Mouse (Mus musculus): Measurements from ENCODE around the gene Nrp2. TPM values are rescaled to one million over a fixed set of nuclear protein-coding genes. Genes with fewer than 3 reads are reported as not detected.
A peak's percentile ranks its signal among the peaks of the same experiment; 100 is the strongest.

Nrp2 gene
- total RNA-seq, 2 experiments from 2014 or later = 41.9 to 56.8 TPM

DNA sequence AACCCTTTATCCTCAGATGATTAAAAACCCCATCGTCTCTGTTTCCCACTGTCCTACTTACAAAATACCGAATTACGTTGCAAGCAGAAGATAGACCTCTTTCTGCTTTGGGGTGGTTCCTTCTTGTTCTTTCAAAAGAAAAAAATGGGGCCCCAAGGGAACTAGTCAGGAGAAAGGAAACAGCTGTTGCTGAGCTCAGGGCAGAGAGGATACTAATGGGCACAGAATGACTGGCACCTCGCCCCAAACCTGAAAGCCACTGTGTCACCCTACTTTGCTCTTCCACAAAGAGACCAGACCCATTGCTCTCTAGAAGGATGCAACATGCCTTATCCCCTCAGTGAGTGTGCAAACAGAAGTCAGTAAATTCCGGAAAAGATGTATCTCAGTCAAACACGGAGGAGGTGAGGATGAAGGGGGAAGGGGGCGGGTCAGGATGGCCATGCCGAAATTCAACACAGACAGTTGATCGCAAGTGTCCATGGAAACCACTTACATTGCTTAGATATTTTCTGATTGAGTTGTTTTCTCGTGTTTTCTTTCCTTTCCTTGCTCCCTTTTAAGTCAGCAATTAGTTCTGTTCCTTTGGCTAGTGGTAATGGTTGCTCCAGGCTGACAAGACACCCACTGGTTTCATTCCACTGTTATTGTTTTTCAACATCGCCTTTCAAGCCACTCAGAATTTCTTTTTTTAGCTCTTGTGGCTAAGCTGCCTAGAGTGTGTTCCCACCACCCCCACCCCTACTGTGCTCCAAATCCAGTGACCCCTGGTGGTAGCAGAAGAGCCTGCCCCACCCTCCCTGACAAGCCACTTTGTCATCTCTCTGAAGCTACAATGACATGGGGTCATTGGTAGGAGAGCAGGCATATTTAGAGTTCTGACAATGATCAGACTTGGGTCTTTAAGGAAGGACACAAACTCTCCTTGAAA lies 71.5 kb downstream of the Nrp2 start:
- DNase-seq = no peak
- intact Hi-C loops (cut with DNase I) = loop anchor here (5.0 kb wide), 2 partner anchors 52 to 1597 kb away; no protein-coding TSS in a partner anchor

DNA sequence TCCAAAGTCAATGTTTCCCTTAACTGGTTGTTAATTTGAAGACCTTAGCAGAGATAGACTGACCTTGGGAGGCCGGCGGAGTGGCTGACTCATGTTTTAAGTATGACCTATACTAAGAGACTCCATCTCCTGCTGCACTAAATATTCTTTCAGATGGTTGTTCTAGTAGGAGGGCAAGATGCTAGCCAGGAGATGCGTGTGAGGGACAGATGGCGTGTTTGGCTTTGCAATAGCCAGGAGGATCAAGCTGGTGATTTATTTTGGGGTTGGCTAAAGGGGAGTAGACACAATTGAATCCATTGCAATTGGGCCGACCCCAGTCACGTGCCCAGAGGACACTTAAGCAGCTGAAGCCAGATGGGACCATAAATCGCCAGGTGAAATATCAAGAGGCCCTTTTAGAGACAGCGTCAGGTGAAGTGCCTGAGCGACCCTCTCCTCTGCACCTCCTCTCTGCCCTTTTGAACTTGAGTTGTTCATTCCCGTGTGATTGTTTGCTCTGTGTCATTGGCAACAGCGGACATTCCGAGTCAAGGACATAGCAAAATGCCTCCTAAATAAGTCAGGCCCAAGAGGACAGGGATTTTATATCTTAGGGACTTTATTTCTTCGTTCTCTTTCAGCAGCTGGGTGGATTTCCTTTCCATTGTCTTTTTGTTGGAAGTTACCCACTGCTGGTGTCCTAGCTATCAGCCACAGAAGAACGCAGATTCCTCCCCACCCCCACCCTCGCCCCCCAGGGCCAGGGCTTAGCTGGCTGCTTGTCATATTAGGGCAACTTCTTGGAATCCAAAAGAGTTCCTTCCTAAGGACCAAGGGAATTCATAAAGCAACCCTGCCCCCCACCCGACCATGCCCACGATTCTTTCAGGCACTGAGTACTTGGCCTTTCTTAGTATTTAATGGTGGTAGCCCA lies 74.5 kb downstream of the Nrp2 start:
- DNase-seq = no peak
- intact Hi-C loops (cut with DNase I) = loop anchor here (5.0 kb wide), 1 partner anchor 1600 kb away; no protein-coding TSS in a partner anchor

DNA sequence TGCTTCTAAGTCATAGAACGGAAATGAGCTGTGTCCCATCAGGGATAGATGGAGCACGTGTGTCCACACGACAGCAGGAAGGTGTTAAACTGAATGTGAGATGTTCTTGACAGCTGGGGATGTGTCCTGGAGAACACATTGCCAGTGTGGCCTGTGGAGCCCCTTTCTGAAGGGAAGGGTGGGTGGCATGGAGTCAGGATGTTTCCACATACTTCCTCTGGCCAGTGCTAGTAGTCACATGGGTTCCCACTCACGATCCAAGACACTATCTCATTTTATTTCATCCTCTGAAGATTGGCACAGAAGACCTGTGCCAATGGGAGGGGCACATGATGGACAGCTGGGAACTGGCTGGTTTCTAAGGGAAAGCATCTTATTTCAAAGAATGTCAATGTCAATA lies 75.8 kb downstream of the Nrp2 start:
- intact Hi-C loops (cut with DNase I) = loop anchor here (5.0 kb wide), 1 partner anchor 1602 kb away; no protein-coding TSS in a partner anchor
- DNase-seq = no peak

DNA sequence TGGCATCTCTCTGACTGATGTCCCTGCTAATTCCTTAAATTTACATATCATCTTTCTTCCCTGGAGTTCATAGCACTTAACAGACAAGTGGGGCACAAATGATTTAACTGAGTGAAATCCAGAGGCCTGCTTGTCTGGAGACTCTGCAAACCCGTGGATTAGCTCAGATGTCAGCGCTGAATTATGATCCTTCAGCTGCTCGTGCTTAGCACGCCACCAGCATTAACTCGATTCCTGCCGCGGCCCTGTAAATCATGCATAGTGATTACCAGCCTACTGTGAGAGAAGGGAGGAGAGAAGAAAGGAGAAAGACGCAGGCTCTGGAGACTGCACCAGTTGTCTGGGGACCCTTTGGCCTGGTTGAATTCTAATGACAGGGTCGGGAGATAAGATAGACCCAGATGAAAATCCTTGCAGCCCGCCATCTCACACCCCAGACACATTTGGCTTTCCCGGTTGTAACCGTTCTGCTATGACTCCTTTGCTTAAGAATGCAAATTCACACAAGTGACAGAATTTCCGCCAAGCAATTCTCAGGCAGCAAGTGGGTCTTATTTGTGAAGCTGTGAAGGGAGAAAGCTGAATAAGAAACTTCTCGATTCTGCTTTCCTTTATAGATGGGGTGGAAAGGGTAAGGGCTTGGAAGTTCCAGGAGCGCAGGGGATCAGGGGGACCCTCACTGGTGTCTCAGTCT lies 77.1 kb downstream of the Nrp2 start:
- DNase-seq = peak in 1 of 2 experiments; percentile 32
- intact Hi-C loops (cut with DNase I) = no loop called here

DNA sequence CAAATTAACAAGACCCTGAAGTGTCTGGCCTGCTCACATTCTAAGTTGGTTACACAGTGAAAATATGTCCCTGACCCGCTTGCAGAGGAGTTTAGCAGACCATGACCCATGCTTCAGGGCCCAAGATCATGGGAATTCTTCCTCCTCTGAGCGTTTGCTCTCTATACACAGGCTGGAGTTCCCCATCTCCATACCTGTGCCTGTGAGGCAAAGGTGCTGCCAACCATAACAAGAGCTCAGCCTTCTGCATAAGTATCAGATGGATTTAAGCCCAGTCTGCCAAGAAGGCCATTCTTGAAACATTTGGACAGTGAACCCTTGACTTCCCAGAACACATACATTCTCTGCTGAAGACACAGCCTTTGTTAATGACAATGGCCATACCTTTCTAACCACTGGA lies 79.1 kb downstream of the Nrp2 start:
- no peak for DNase-seq
- intact Hi-C loops (cut with DNase I) = no loop called here

DNA sequence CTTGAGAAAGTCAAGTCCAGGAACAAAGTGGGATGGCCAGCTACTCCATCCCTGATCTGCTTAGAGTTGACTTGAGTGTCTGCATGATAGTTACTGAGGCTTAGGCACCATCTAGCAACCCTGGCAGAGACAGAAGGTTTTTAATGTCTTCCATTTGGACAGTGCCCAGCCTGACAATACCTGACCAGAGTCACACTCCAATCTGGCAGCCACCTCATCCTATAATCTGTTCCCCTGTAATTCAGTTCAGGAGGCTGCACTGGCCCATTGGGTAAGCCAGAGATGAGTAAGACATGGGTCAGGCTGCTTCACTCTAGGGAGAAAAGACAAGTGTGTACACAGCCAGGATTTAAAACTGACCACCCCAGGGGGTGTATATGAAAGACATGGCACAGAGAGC lies 79.5 kb downstream of the Nrp2 start:
- intact Hi-C loops (cut with DNase I) = no loop called here

DNA sequence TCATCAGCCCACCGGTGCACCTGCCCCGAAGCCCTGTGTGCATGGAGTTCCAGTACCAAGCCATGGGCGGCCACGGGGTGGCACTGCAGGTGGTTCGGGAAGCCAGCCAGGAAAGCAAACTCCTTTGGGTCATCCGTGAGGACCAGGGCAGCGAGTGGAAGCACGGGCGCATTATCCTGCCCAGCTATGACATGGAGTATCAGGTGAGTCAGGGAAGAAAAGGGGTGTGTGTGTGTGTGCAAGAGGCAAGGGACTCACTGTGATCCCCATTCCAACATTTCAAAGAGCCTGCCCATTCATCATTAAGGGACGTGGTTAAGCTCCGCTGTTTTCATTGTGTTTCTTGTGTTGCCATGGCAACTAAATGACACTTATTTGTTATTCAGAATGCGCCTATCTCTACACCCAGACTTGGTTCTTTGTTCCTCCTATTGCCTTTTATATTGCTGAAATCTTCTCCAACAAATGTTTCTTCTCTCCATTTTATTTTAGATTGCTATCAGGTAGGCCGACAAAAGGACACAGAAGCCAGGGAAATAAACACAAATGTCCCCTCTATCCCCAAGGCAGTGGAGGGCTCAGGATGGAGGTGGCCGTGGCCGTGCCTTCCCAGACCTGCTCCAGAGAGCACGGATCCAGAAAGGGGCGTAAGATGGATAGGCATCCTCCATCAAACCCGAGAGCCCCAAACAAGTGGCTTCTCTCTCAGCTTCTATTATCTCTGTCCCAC lies 80.4 kb downstream of the Nrp2 start:
- no peak for DNase-seq
- intact Hi-C loops (cut with DNase I) = no loop called here

More for the DNA sequence above, 79.5 kb downstream of the Nrp2 start:
- no peak for DNase-seq

DNA sequence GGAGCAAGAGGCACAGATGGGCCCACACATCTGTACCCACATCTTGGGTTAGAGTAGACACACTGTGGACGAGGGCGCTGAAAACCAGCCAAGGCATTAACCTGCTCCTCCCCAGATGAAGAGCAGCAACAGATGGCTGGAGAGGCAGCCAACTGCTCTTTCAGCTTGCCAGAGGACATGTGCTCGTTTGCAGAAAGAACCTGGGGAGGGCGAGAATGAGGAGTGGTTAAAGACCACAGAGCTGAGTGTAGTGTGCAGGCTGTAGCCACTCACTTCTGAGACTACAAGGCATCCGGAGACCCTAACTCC lies 81.0 kb downstream of the Nrp2 start:
- intact Hi-C loops (cut with DNase I) = no loop called here
- DNase-seq = peak in 1 of 2 experiments; percentile 28

DNA sequence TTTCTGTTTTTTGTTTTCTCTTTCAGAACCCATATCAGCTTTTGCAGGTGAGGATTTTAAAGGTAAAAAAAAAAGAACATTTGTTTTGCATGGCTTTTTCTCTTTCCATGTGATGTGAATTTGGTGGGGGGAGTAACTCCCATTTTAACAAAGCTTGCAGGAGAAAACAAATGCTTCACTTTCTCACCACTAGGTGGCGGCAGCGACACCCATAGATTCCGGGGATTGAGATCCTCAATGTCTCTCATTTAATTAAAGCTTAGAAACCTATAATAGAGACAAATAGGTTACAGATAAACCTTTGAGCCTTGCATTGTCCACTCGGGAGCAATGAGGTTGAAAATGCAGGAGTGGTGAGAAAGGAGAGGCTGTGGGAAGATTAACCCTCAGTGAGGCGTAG lies 83.2 kb downstream of the Nrp2 start:
- DNase-seq = peak; percentile 67 to 80
- intact Hi-C loops (cut with DNase I) = loop anchor here (2.0 to 5.0 kb wide), 2 partner anchors 141 to 179 kb away; no protein-coding TSS in a partner anchor

DNA sequence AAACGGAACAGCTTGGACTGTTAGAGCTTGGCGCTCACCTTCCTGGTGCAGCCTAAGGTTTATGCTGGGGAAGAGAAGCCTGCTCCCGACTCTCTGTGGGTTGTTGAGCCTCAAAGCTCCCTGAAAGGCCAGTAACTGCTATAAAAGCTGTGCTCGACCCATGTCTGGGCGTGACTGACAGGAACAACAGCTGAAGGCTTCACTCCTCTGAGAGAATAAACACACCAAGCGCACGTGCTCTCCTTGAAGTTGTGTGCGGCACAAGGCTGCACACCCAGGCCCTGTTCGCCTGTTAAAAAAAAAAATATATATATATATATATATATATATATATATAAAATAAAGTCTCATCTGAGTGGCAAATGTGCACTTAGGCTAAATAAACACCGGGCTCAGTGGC lies 84.5 kb downstream of the Nrp2 start:
- intact Hi-C loops (cut with DNase I) = loop anchor here (2.0 to 5.0 kb wide), 2 partner anchors 140 to 177 kb away; no protein-coding TSS in a partner anchor
- no peak for DNase-seq

DNA sequence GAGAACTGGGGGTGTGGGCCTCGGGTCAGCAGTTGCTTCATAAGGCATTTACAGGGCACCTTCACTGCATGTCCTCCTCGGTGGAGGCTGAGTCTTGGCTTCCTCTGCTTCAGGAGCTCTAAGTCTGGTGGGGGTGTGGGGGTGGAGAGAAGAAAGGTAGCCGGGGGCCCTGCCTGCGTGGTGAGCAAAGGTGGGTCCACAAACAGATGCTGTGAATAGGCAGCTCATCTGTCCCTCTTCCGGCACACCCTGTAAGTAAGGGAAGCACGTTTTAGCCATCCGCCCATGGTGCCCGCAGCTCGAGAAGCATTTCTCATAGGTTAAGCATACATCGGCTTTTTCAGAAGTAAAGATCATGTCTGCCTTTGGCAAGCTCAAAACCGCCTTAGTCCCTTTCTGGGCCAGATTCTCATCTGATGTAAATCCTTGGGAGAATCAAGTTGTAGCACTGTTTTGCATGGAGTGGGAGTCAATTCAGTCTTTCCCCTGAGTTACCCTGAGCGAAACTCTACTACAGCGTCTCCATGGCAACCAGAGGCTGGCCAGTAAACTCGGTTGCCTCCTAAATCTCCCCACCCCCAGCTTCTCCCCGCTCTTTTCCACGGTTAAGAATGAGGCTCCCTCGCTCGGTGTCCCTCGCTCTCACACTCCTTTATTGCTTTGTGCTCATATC lies 91.3 kb downstream of the Nrp2 start:
- intact Hi-C loops (cut with DNase I) = no loop called here
- peak in 1 of 2 experiments; percentile 26 for DNase-seq

DNA sequence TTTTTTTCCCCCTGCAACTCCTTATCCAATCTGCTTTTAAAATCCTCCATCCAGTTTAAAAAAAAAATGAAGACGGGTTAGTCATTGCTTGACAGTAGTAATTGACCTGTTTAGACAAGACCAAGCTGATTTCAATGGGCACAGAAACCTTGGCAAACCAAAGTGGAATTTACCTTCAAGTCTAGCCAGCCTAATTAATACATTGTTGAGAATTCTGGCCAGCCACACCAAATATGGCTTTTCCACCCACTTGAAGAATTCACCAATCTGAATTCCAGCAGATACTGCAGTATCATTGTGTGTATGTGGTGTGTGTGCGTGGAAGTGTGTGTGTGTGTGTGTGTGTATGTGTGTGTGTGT lies 91.8 kb downstream of the Nrp2 start:
- DNase-seq = no peak
- intact Hi-C loops (cut with DNase I) = no loop called here

DNA sequence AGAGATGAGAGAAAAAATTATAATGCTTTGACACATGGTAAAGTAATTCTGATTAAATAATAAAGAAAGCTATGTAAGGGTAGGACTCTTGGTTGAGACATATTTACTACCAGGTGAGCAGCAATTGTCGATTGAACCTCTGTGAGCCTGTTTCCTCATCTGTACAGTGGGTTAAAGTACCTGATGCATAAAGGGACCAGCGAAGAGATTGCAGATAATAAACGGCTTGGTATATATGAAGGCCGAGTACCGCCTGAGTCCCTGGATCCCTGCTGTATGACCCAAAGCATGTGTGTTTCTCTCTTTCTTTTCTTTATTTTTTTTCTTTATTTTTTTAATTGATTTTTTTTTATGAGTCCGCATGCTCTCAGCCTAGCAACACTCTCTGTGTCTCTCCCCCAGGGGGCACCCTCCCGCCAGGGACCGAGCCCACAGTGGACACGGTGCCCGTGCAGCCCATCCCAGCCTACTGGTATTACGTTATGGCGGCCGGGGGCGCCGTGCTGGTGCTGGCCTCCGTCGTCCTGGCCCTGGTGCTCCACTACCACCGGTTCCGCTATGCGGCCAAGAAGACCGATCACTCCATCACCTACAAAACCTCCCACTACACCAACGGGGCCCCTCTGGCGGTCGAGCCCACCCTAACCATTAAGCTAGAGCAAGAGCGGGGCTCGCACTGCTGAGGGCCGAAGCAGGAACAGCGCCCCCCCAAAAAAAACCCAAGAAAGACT lies 92.4 kb downstream of the Nrp2 start:
- DNase-seq = peak; percentile 57 to 71
- intact Hi-C loops (cut with DNase I) = no loop called here

DNA sequence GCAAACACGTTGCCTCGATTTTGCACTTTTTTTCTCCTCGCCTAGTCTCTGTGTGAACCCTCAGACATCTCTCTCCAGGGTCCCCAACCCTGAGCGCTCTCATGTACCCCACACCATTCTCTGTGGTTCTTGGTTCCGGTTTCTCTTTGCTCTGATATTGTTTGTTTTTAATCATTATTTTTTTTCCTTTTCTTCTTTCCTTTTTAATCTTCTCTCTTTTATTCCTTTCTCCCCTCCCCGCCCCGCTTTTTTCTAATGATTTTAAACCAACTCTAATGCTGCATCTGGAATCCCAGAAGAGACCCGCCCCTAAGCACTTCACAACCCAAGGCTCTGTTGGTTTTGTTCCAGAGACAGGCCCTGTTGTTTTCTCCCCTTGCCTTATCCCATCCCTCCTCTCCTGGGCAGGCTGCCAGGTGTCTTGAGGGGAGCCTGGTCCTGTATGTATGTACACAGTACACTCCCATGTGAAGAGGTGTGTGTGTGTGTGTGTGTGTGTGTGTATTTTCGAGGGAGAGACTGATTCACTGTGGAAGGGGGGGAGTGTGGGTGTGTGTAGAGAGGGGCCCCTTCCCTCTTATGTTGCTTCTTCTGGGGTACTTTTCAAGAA lies 93.1 kb downstream of the Nrp2 start:
- intact Hi-C loops (cut with DNase I) = no loop called here

DNA sequence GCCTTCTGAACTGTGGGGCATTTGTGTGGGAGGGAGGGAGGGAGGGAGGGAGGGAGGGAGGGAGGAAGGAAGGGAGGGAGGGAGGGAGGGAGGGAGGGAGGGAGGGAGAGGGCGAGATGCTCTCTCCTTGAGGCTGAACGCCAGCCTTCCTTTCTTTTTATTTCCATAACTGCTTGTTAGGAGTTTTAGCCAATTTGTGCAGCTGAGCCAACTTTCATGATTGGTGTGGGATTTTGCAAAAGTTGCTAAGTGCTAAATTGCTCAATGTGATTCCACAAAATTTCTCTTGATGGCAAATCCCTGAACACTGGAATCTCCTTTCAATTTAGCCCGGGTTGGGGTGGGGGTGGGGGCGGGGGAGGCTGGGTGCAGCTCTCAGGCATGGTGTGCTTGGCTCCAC lies 96.3 kb downstream of the Nrp2 start:
- intact Hi-C loops (cut with DNase I) = no loop called here
- DNase-seq = no peak

More for the DNA sequence above, 93.1 kb downstream of the Nrp2 start:
- DNase-seq = no peak

DNA sequence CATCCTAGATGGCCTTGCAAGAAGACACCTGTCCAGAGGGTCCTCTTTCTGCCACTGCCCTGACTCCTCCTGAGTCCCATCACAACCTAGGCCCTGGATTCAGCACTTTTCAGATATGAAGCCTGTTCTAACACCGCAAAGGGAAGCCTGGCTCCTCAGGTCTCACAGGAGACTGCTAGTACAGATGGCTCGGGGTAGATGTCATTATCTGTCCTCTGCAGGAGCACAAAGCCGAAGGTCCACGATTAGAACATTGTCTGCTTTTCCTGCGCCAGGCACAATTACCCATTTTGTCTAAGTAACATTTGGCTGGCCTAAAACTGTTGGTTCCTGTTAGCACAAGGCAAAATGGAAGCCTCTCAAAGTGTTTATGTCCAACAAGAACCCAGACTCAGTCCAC lies 97.3 kb downstream of the Nrp2 start:
- intact Hi-C loops (cut with DNase I) = no loop called here
- DNase-seq = no peak

DNA sequence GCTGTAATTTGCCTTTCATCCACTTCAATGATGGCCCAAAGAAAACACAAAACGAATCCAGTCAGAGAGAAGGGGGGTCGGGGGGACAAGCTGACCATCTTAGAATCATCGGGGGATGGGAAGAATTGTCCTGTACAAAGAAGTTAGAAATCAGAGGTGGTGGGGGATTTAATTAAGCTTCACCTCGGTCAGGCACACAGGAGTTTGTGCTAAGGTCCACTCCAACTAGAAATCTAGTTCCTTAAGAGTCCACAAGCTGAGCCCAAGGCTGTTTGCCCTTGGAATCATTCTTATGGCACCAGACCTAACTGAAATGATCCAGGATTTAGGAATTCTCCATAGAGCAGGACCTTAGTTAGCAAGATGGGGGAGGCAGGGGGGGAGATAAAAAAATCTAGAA lies 98.3 kb downstream of the Nrp2 start:
- intact Hi-C loops (cut with DNase I) = no loop called here

DNA sequence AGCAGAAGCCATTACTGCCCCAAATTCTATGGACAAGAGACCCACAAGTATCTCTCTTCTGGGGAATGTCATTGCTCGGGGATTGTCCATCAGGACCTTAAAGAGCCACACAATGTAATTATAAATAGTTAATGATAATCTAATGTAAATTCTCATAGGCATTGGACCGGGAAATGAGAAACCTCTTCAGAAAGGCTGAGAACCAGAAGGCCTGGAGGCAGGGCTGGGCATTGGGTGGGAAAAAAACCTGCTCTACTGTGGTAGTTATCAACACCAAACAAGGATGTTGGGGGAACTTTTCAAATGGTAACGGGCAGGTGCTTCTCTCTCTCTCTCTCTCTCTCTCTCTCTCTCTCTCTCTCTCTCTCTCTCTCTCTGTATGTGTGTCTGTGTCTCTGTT lies 98.8 kb downstream of the Nrp2 start:
- DNase-seq = no peak
- intact Hi-C loops (cut with DNase I) = no loop called here

More for the DNA sequence above, 98.3 kb downstream of the Nrp2 start:
- DNase-seq = no peak

Measured in heart, postnatal 14 days (tissue).